Mouse (Mus musculus) erythroblast, embryonic 14.5 days (primary cell): ENCODE measurements around the gene Fads6. TPM values are rescaled to one million over a fixed set of nuclear protein-coding genes. Genes with fewer than 3 reads are reported as not detected.

Experiments used
- H3K27me3 ChIP-seq: 2 replicates; pipeline ENCODE4 v1.6.1; 2012; ENCODE audit warnings: inconsistent platforms; ENCODE audit not compliant: control insufficient read depth
- H3K36me3 ChIP-seq: 2 replicates; pipeline ENCODE4 v1.6.1; 2012; ENCODE audit warnings: mild to moderate bottlenecking, inconsistent platforms; ENCODE audit not compliant: control insufficient read depth
- H3K4me1 ChIP-seq: 2 replicates; pipeline ENCODE4 v1.6.1; 2012; ENCODE audit warnings: inconsistent platforms; ENCODE audit not compliant: control insufficient read depth
- H3K4me3 ChIP-seq: replicated peaks from 2 replicates; pipeline ENCODE3; 2012; ENCODE audit warnings: moderate library complexity, mild to moderate bottlenecking, inconsistent platforms
- H3K9me3 ChIP-seq: 2 replicates; pipeline ENCODE4 v1.6.1; 2012; ENCODE audit warnings: low read length, inconsistent platforms, mixed read lengths; ENCODE audit not compliant: control insufficient read depth
- GATA1 ChIP-seq: IDR thresholded peaks from 2 replicates; pipeline ENCODE4 v1.6.1; 2012; ENCODE audit warnings: low read length, inconsistent platforms, mixed read lengths
- TAL1 ChIP-seq: IDR thresholded peaks from 3 replicates; pipeline ENCODE4 v1.6.1; 2012; ENCODE audit warnings: low read length, inconsistent platforms, mixed read lengths
- polyA plus RNA-seq: library from polyadenylated mRNA; stranded (reverse); fragments of >175 nt; gene quantifications from 2 replicates; pipeline ENCODE4 v1.2.3, GENCODE M21; 2012

The Fads6 gene
- polyA plus RNA-seq, 1 experiment, result 0.01 TPM

DNA sequence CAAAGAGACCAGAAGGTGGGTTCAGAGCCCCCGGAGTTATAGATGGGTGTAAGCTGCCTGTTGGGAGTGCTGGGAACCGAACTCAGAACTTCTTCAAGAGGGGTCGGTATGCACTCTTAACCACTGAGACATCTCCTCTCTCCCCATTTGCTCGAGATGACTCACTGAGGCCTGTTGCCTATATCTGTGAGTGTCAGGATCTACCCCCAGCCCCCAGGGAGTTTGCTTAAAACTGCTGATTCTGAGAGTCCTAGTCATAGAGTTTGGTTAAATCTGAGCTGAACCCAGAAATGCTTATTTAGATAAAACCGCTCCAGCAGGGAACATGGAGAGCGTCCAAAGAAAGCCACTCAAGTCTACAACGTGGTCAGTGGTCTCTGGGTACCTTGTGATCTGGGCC is 23.3 kb downstream of the Fads6 start:
- H3K36me3 ChIP-seq, result peaks cover 23% of the 10 kb centered on the region; the same call in 1 of the 2 replicates
- TF ChIP-seq TAL1, result no peak
- TF ChIP-seq GATA1, result no peak
- no peak overlapping the region for H3K4me3 ChIP-seq
- peaks cover 39% of the 10 kb centered on the region for H3K4me1 ChIP-seq
- no peaks in the 10 kb centered on the region for H3K9me3 ChIP-seq
- no peaks in the 10 kb centered on the region for H3K27me3 ChIP-seq

DNA sequence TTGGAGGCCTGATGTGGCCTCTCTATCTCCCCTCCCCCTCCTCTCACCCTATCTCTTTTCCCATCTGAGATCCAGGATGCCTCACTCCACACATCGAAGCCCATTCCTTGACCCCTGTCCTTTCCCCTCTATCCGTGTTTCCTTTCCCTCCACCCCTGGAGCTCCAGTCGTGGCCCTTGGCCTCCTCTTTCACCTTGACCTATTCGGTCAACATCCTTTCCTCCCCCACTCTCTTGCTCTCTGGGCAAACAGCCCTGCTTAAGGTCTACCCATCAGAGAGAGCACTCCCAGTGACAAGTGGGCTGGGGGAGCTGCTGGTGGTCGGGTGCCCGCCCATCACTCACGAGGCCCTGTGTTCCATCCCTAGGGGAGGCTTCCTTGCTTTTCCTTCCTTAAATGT is 23.7 kb downstream of the Fads6 start:
- no peaks in the 10 kb centered on the region for H3K9me3 ChIP-seq
- H3K4me1 ChIP-seq, result peaks cover 35% of the 10 kb centered on the region
- no peak overlapping the region for H3K4me3 ChIP-seq
- H3K36me3 ChIP-seq, result peaks cover 28% of the 10 kb centered on the region; the same call in 1 of the 2 replicates
- no peak for TF ChIP-seq TAL1
- no peak for TF ChIP-seq GATA1
- H3K27me3 ChIP-seq, result no peaks in the 10 kb centered on the region

DNA sequence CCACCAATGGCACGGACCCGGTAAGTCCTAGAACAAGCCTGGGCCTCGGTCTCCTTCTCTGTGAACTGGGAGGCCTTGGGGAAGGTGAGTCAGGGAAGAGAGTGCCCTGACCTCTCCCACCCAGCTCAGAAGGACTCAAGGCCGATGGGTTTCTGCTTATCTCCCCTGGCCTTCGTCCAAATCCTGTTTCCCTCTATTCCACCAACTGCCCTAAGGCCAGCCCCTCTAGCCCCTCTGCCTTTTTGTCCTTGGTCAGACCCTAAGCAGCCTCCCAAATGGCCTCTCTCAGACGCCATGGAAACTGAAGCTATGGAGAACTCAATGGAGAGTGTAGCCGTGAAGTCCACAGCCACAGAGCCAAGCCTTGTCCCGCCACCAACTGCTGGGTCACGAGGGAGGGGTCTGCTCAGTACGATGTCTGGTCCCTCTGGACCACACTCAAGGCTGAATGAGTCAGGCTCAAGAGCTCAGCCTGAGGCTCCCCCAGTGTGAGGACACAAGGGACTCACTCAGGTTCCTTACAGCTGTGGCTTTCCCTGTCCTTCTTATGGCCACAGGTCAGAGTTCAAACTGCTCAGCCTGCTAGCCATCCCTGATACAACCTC is 24.5 kb downstream of the Fads6 start:
- Histone ChIP-seq H3K36me3 (peaks cover 33% of the 10 kb centered on the region; the same call in 1 of the 2 replicates), H3K4me1 (peaks cover 28% of the 10 kb centered on the region), H3K9me3 (no peaks in the 10 kb centered on the region), H3K4me3 (no peak overlapping the region), H3K27me3 (peaks cover 3% of the 10 kb centered on the region)
- TF ChIP-seq TAL1 (no peak), GATA1 (no peak)

DNA sequence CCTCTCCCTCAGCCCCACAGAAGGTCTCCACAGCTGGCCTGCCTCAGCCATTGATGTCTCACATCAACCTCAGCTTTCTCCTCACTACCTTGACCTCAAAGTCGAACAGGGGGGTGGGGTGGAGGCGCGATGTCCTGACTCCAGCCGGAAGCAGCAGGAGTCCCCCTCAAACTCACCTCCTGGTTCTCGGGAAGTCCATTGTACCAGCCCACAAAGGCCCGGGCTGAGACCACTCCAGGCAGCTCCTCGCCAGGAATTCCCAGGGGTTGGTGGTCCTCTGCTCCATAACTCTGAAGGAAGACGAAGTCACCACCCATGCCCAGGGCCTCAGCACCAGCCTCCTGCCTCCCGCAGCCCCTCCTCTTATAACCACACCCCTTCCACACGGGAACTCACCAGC is 26.0 kb downstream of the Fads6 start:
- TF ChIP-seq TAL1, result no peak
- TF ChIP-seq GATA1, result no peak
- H3K36me3 ChIP-seq, result peaks cover 34% of the 10 kb centered on the region; the same call in 1 of the 2 replicates
- peaks cover 18% of the 10 kb centered on the region for H3K4me1 ChIP-seq
- no peaks in the 10 kb centered on the region for H3K9me3 ChIP-seq
- peaks cover 18% of the 10 kb centered on the region for H3K27me3 ChIP-seq
- H3K4me3 ChIP-seq, result no peak overlapping the region

DNA sequence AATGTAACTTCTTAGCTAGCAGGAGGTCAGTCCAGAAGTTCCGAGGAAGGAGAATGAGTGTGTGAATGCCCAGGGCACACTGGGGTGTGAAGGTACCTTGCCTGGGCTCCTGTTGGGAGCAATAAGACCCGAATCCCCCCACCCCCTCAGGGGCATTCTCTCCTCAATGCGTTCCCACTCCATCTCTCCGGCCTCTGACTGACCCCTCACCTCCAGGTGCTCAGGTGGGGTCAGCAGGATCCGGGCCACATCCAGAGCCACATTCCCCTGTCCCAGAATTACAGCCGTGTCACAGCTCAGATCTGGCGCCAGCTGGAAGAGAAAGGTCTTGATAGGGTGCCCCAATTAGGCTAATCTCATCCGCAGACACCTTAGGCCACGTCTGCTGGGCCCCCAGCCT is 26.4 kb downstream of the Fads6 start:
- H3K27me3 ChIP-seq, result peaks cover 23% of the 10 kb centered on the region
- no peaks in the 10 kb centered on the region for H3K9me3 ChIP-seq
- peaks cover 34% of the 10 kb centered on the region; the same call in 1 of the 2 replicates for H3K36me3 ChIP-seq
- TF ChIP-seq GATA1, result no peak
- no peak for TF ChIP-seq TAL1
- peaks cover 14% of the 10 kb centered on the region for H3K4me1 ChIP-seq
- H3K4me3 ChIP-seq, result no peak overlapping the region

DNA sequence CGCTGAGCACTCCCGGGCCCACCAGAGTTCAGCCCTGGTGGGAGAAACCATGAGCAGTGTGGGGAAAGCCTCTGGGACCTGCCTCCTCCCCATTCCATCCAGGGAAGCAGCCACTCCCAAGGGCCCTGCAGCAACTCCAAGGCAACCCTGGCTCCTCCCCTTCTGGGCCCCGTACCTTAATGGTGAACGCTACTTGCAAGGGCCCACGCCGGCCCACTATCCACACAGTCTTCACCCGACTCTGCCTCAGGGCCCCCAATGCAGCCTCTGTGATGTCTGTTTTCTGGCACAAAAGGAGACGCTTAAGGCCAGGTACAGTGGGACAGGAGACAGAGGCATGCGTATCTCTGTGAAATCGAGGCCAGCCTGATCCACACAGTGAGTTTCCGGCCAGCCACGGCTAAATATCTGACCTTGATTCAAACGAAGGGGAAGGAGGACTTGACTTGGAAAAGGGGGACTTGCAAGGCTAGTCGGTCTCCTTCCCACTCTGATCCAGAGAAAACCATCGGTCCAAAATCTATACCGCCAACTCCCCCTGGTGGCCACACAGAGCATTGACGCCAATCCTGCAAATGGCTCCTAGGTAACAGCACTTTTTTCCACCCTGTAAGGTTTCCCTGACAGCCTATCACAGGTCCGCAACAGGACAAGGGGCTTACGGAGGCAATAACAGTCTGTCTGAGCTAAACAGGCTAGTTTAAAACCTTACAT is 27.2 kb downstream of the Fads6 start:
- Histone ChIP-seq H3K36me3 (peaks cover 34% of the 10 kb centered on the region; the same call in 1 of the 2 replicates), H3K4me1 (peaks cover 6% of the 10 kb centered on the region), H3K9me3 (no peaks in the 10 kb centered on the region), H3K27me3 (peaks cover 30% of the 10 kb centered on the region), H3K4me3 (no peak overlapping the region)
- no peak for TF ChIP-seq GATA1
- TF ChIP-seq TAL1, result no peak

DNA sequence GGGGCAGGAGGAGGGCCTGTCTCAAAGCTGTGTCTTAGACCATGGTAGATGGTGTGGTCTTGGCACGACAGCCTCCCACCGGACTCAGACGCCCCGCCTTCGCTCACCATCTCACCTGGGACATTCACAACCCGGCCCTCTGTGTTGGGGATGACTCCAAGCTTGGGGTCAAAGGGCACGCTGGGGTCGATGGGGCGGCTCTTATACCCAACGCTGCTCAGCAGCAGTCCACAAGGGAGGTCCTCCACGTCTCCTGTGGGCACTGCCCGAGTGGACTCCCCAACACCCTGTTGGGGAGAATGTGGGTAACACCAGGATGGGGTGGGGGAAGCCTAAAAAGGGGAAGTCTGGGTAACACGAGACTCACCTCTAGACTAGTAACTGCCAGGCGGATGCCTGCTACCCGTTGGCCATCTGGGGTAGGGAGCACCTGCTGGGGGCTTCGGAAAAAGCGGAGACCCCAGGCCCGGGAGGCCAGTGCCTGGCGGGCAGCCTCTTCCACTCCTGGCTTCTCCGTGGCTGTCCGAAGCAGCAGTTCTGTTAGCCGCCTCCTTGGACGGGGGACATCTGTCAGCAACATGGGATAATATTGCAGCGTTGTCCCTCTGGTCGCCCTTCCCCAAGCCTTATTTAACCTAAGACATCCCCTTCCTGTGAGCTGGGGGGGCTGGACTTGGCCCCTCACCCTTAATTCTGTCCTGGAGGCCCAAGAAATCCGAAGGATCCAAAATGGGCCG is 28.0 kb downstream of the Fads6 start:
- no peak overlapping the region for H3K4me3 ChIP-seq
- H3K9me3 ChIP-seq, result no peaks in the 10 kb centered on the region
- TF ChIP-seq TAL1 (no peak), GATA1 (no peak)
- peaks cover 38% of the 10 kb centered on the region for H3K27me3 ChIP-seq
- H3K4me1 ChIP-seq, result peaks cover 6% of the 10 kb centered on the region
- H3K36me3 ChIP-seq, result peaks cover 34% of the 10 kb centered on the region; the same call in 1 of the 2 replicates

DNA sequence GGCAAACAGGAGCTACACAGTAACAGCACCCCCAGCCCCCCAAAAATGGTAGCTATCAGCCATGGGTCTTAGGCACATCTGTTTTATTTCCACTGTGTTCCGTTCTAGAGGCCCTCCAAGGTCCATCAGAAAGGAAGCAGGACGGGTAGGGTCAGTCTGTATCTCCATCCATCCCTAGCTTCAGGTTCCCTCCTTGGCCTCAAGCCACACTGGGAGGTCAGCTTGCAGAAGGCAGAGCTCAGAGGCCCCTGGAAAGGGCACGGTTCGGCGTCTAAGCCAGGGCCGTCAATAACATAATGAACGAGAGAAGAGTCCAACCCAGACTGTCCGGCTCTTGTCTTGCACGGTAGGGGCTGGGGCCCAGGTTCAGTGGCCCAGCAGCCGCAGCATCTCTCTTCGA is 29.5 kb downstream of the Fads6 start:
- Histone ChIP-seq H3K4me3 (no peak overlapping the region), H3K27me3 (peaks cover 49% of the 10 kb centered on the region), H3K36me3 (peaks cover 34% of the 10 kb centered on the region; the same call in 1 of the 2 replicates), H3K9me3 (no peaks in the 10 kb centered on the region), H3K4me1 (peaks cover 6% of the 10 kb centered on the region)
- TF ChIP-seq TAL1 (no peak), GATA1 (no peak)
